Mouse (Mus musculus): ENCODE measurements around the gene Npm3.

The Npm3 gene

GRCm38 (mm10) chr19:45749243-45750043 lies at the start of gene Npm3:
Npm3 (minus strand) TSS chr19:45749591.
- peak; percentile 79 for DNase-seq (ENCODE audit: low read depth, low spot score)

- DNase-seq (ENCODE audit: low read depth, low spot score), result no peak
These were observed 47.5 kb upstream of the Npm3 start for GRCm38 (mm10) chr19:45796879-45797278.

GRCm38 (mm10) chr19:45796061-45796556 lies 46.7 kb upstream of the Npm3 start:
- no peak for DNase-seq (ENCODE audit: low read depth, low spot score)

- DNase-seq (ENCODE audit: low read depth, low spot score), result no peak
These were observed 46.1 kb upstream of the Npm3 start for GRCm38 (mm10) chr19:45795406-45795944.

GRCm38 (mm10) chr19:45794718-45795117 lies 45.3 kb upstream of the Npm3 start:
- no peak for DNase-seq (ENCODE audit: low read depth, low spot score)

GRCm38 (mm10) chr19:45792404-45792803 lies 43.0 kb upstream of the Npm3 start:
- DNase-seq (ENCODE audit: low read depth, low spot score), result no peak

- no peak for DNase-seq (ENCODE audit: low read depth, low spot score)
These were observed 40.8 kb upstream of the Npm3 start for GRCm38 (mm10) chr19:45789888-45790874.

- no peak for DNase-seq (ENCODE audit: low read depth, low spot score)
These were observed 40.0 kb upstream of the Npm3 start for GRCm38 (mm10) chr19:45789365-45789764.

GRCm38 (mm10) chr19:45788337-45788736 lies 38.9 kb upstream of the Npm3 start:
- DNase-seq (ENCODE audit: low read depth, low spot score), result no peak

- no peak for DNase-seq (ENCODE audit: low read depth, low spot score)
These were observed 38.1 kb upstream of the Npm3 start for GRCm38 (mm10) chr19:45787450-45787849.

- no peak for DNase-seq (ENCODE audit: low read depth, low spot score)
These were observed 36.1 kb upstream of the Npm3 start for GRCm38 (mm10) chr19:45785470-45785869.

- DNase-seq (ENCODE audit: low read depth, low spot score), result no peak
These were observed 34.7 kb upstream of the Npm3 start for GRCm38 (mm10) chr19:45783933-45784576.

- DNase-seq (ENCODE audit: low read depth, low spot score), result peak; percentile 99
These were observed 34.0 kb upstream of the Npm3 start, which contains the start of gene Mgea5 for GRCm38 (mm10) chr19:45783181-45783932. Mgea5 (minus strand) TSS chr19:45783837.

- DNase-seq (ENCODE audit: low read depth, low spot score), result peak; percentile 79
These were observed 33.1 kb upstream of the Npm3 start for GRCm38 (mm10) chr19:45782315-45783001.

- no peak for DNase-seq (ENCODE audit: low read depth, low spot score)
These were observed 32.3 kb upstream of the Npm3 start for GRCm38 (mm10) chr19:45781676-45782075.

GRCm38 (mm10) chr19:45780350-45780915 lies 31.0 kb upstream of the Npm3 start:
- no peak for DNase-seq (ENCODE audit: low read depth, low spot score)

GRCm38 (mm10) chr19:45775486-45775885 lies 26.1 kb upstream of the Npm3 start:
- no peak for DNase-seq (ENCODE audit: low read depth, low spot score)

- DNase-seq (ENCODE audit: low read depth, low spot score), result no peak
These were observed 22.1 kb upstream of the Npm3 start for GRCm38 (mm10) chr19:45771501-45771900.

- no peak for DNase-seq (ENCODE audit: low read depth, low spot score)
These were observed 11.4 kb upstream of the Npm3 start for GRCm38 (mm10) chr19:45760810-45761209.

- no peak for DNase-seq (ENCODE audit: low read depth, low spot score)
These were observed 9.3 kb upstream of the Npm3 start for GRCm38 (mm10) chr19:45758671-45759070.

All from mesoderm, embryonic 11.5 days (tissue).